Mouse (Mus musculus): Measurements from ENCODE around the gene Gdpd1.

- TF ChIP-seq CTCF (IDR thresholded peaks at IDR 0.05; ENCODE audit: extremely low read depth, insufficient read length, insufficient replicate concordance, low read depth, low read length) (peak; percentile 89; the same call in 1 of the 2 replicates), POLR2A (IDR thresholded peaks at IDR 0.05; ENCODE audit: low read depth, low read length) (no peak)
Observed at GRCm38 (mm10) chr11:86995625-86996221, 78.1 kb downstream of the Gdpd1 start.
